Mouse (Mus musculus) stomach, postnatal 0 days (tissue): Measurements from ENCODE around the gene Ssc5d.

ENCODE experiments used
- CTCF ChIP-seq: IDR thresholded peaks from 2 replicates; pipeline ENCODE4 v1.5.1; 2016; ENCODE audit warnings: antibody characterized with exemption, low read depth, mild to moderate bottlenecking, moderate library complexity
- EP300 ChIP-seq: optimal IDR thresholded peaks from 2 replicates; pipeline ENCODE3; 2016; ENCODE audit warnings: antibody characterized with exemption

DNA sequence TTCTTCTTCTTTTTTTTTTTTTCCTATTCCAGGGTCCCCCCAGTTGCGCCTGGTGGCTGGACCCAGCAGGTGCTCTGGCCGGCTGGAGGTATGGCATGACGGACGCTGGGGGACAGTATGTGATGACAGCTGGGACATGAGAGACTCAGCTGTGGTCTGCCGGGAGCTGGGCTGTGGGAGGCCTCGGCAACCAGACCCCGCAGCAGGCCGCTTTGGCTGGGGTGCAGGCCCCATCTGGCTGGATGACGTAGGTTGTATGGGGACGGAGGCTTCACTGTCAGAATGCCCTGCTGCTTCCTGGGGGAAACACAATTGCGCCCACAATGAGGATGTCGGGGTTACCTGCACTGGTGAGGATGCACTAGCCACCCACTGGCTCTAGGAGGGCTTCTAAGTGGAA lies 7.5 kb downstream of the Ssc5d start:
- TF ChIP-seq CTCF (no peak), EP300 (no peak)
